In genomic region chr7:132555911-132556310, GRCm38 (mm10) we compare ENCODE assay signal across 24 mouse cellular contexts. TPM values are rescaled to one million over a fixed set of nuclear protein-coding genes. Genes with fewer than 3 reads are reported as not detected.
"Had no signal": no experiment of that assay in that cellular context is flagged by ENCODE, and none has a peak within 500 bp of the region (broad histone marks: within the 10 kb centered on the region; RNA-seq: fewer than 3 reads in every experiment).

No protein-coding gene starts in this region.

- H3K4me2 ChIP-seq: lung, embryonic 15.5 days; midbrain, embryonic 11.5 days; midbrain, embryonic 13.5 days; midbrain, embryonic 15.5 days; neural tube, embryonic 12.5 days had no signal

- DNase-seq: liver, postnatal 0 days; lung, adult 2 months; lung, postnatal 14 days; lung, postnatal 36 days; right cerebral cortex, postnatal 25 days; right cerebral cortex, postnatal 4 days; spleen, adult 18-20 months; thymus, adult 18-20 months; thymus, postnatal 14 days; thymus, postnatal 36 days had no signal

- H3K27me3 ChIP-seq: lung, embryonic 15.5 days; megakaryocyte, embryonic 14.5 days; midbrain, embryonic 15.5 days; neural tube, embryonic 12.5 days had no signal

- H3K27ac ChIP-seq: lung, embryonic 15.5 days; macrophage; midbrain, embryonic 13.5 days; midbrain, embryonic 15.5 days; neural tube, embryonic 12.5 days had no signal

- H3K9me3 ChIP-seq: lung, embryonic 15.5 days; megakaryocyte, embryonic 14.5 days; midbrain, embryonic 13.5 days; midbrain, embryonic 15.5 days; neural tube, embryonic 12.5 days had no signal

- H3K4me3 ChIP-seq: lung, embryonic 15.5 days; megakaryocyte, embryonic 14.5 days; midbrain, embryonic 13.5 days; midbrain, embryonic 15.5 days; neural tube, embryonic 12.5 days had no signal

- ATAC-seq: liver, postnatal 0 days; lung, postnatal 0 days; midbrain, embryonic 13.5 days; midbrain, embryonic 15.5 days had no signal

- H3K9ac ChIP-seq: liver, postnatal 0 days; lung, embryonic 15.5 days; midbrain, embryonic 13.5 days; midbrain, embryonic 15.5 days; neural tube, embryonic 12.5 days had no signal

RNA-seq across cellular contexts. Expression of gene Nkx1-2, which starts 43.5 kb away (rescaled TPM):
- total RNA-seq: megakaryocyte progenitor cell, adult 5-6 weeks; monocyte, adult 5-6 weeks; neutrophil, adult 5-6 weeks had no signal
- polyA plus RNA-seq: liver, postnatal 0 days; lung, adult 2 months; lung, embryonic 15.5 days; lung, postnatal 0 days; macrophage; stomach, embryonic 14.5 days; stomach, embryonic 16.5 days; thymus, postnatal 0 days had no signal
